22 mouse cellular contexts compared by ENCODE assay signal in the genomic region with DNA sequence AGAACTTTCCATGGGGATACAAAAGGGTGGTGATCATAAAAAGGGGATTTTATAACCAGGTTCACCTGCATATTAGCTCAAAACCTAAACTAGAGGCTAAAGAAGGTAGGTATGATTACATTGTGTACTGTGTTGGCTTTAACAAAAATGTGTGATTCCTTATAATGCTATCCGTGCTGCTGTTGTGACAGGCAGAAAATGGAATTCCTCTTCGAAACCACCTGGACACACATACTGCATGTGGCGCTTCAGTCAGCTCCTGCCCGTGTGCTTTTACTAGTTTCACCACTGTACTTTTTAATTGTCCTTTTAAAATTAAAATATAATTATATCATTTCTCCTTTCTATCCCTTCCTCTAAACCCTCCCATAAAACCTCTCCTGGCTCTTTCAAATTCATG.
DNase-seq lines count a peak whose midpoint lies in the region; ATAC-seq and TF ChIP-seq lines count a peak whose summit lies in the region.
"Had no signal": no experiment of that assay in that cellular context is flagged by ENCODE, and none has a peak within 500 bp of the region (broad histone marks: within the 10 kb centered on the region; RNA-seq: fewer than 3 reads in every experiment).

No protein-coding gene starts in this region.

- no peaks in the 10 kb centered on the region for H3K27me3 ChIP-seq in forebrain, embryonic 14.5 days (replicated peaks; ENCODE audit: control insufficient read depth, insufficient read depth, low read length)
- no peaks in the 10 kb centered on the region for H3K27me3 ChIP-seq in hindbrain, embryonic 14.5 days (ENCODE audit: control insufficient read depth, insufficient read depth, low read length)
- no peaks in the 10 kb centered on the region for H3K27me3 ChIP-seq in midbrain, embryonic 16.5 days (ENCODE audit: control insufficient read depth, insufficient read depth, low read depth, low read length)
- H3K27me3 ChIP-seq: CH12.LX; embryonic facial prominence, embryonic 12.5 days; limb, embryonic 12.5 days had no signal

- 73% methylated on average over 4 of the region's 4 CpGs for WGBS in forebrain, embryonic 14.5 days
- WGBS in hindbrain, embryonic 14.5 days, result 86% methylated on average over 4 of the region's 4 CpGs
- 81% methylated on average over 4 of the region's 4 CpGs for WGBS in midbrain, embryonic 16.5 days

- H3K4me3 ChIP-seq in layer of hippocampus, adult 2 months, result no peak overlapping the region
- H3K4me3 ChIP-seq in forebrain, embryonic 14.5 days (ENCODE audit: low read depth, low read length), result no peak overlapping the region
- no peak overlapping the region for H3K4me3 ChIP-seq in hindbrain, embryonic 14.5 days (replicated peaks; ENCODE audit: low read length)
- H3K4me3 ChIP-seq in midbrain, embryonic 16.5 days (ENCODE audit: low read depth, low read length), result no peak overlapping the region
- H3K4me3 ChIP-seq: embryonic facial prominence, embryonic 12.5 days; gastrocnemius, adult 2 months; limb, embryonic 12.5 days had no signal

- no peak overlapping the region for H3K4me2 ChIP-seq in forebrain, embryonic 14.5 days (ENCODE audit: low read length)
- 0 out of 2 replicates have a peak overlapping the region, but pooled peaks have one; percentile 3 for H3K4me2 ChIP-seq in hindbrain, embryonic 14.5 days (replicated peaks)
- no peak overlapping the region for H3K4me2 ChIP-seq in midbrain, embryonic 16.5 days (ENCODE audit: low read length)
- H3K4me2 ChIP-seq: embryonic facial prominence, embryonic 12.5 days; limb, embryonic 12.5 days; liver, embryonic 11.5 days had no signal

- peaks cover 10% of the 10 kb centered on the region for H3K4me1 ChIP-seq in forebrain, embryonic 14.5 days (ENCODE audit: control insufficient read depth, insufficient read depth, low read length)
- peaks cover 13% of the 10 kb centered on the region for H3K4me1 ChIP-seq in hindbrain, embryonic 14.5 days (replicated peaks; ENCODE audit: control insufficient read depth, insufficient read depth, low read length)
- H3K4me1 ChIP-seq in midbrain, embryonic 16.5 days (ENCODE audit: control insufficient read depth, insufficient read depth, low read length), result peaks cover 16% of the 10 kb centered on the region
- H3K4me1 ChIP-seq: embryonic facial prominence, embryonic 12.5 days; limb, embryonic 12.5 days had no signal

- DNase-seq in layer of hippocampus, adult 2 months (ENCODE audit: low spot score in 2 of 2), result no peak
- no peak for DNase-seq in layer of hippocampus, postnatal 14 days (ENCODE audit: low spot score in 2 of 2)
- DNase-seq in forebrain, embryonic 14.5 days (ENCODE audit: low spot score), result no peak
- no peak for DNase-seq in hindbrain, embryonic 14.5 days (ENCODE audit: low spot score)
- no peak for DNase-seq in lung, postnatal 14 days
- DNase-seq in gastrocnemius, adult 18-20 months (ENCODE audit: low spot score), result no peak
- DNase-seq: adrenal gland, adult 2 months; B cell, adult 2 months; cerebellum, adult 18-20 months; cerebellum, postnatal 14 days; gastrocnemius, adult 2 months; kidney, adult 18-20 months; lung, adult 18-20 months; lung, postnatal 10 days; right cerebral cortex, postnatal 14 days had no signal

- TF ChIP-seq CTCF in layer of hippocampus, adult 2 months (conservative IDR thresholded peaks at IDR 0.05), result no peak

- H3K9ac ChIP-seq in forebrain, embryonic 14.5 days (ENCODE audit: low read length), result no peak overlapping the region
- H3K9ac ChIP-seq in hindbrain, embryonic 14.5 days, result no peak overlapping the region
- H3K9ac ChIP-seq in midbrain, embryonic 16.5 days (ENCODE audit: low read depth, low read length), result no peak overlapping the region
- H3K9ac ChIP-seq: embryonic facial prominence, embryonic 12.5 days; limb, embryonic 12.5 days had no signal

- peak overlapping the region; percentile 87 for H3K27ac ChIP-seq in layer of hippocampus, adult 2 months
- H3K27ac ChIP-seq in forebrain, embryonic 14.5 days (ENCODE audit: low read depth, low read length), result no peak overlapping the region
- peak overlapping the region; percentile 61; the same call in 1 of the 2 replicates for H3K27ac ChIP-seq in hindbrain, embryonic 14.5 days
- H3K27ac ChIP-seq in midbrain, embryonic 16.5 days (ENCODE audit: low read length), result 0 out of 2 replicates have a peak overlapping the region, but pooled peaks have one; percentile 1
- H3K27ac ChIP-seq: embryonic facial prominence, embryonic 12.5 days; gastrocnemius, adult 2 months; limb, embryonic 12.5 days had no signal

- peak; percentile 58 for ATAC-seq in forebrain, embryonic 14.5 days
- ATAC-seq in hindbrain, embryonic 14.5 days (ENCODE audit: low FRiP score), result no peak; the same call in 1 of the 2 replicates
- peak; percentile 44; the same call in 1 of the 2 replicates for ATAC-seq in midbrain, embryonic 16.5 days
- ATAC-seq: inflammation-experienced regulatory T-cells, adult 6 months had no signal

- no peaks in the 10 kb centered on the region for H3K36me3 ChIP-seq in forebrain, embryonic 14.5 days (ENCODE audit: control insufficient read depth, insufficient read depth, low read length)
- H3K36me3 ChIP-seq in hindbrain, embryonic 14.5 days (replicated peaks; ENCODE audit: control insufficient read depth, insufficient read depth), result no peaks in the 10 kb centered on the region
- no peaks in the 10 kb centered on the region for H3K36me3 ChIP-seq in midbrain, embryonic 16.5 days (ENCODE audit: control insufficient read depth, insufficient read depth, low read length)
- H3K36me3 ChIP-seq: embryonic facial prominence, embryonic 12.5 days; G1E; limb, embryonic 12.5 days had no signal

- no peaks in the 10 kb centered on the region for H3K9me3 ChIP-seq in forebrain, embryonic 14.5 days (replicated peaks; ENCODE audit: control insufficient read depth, low read length)
- no peaks in the 10 kb centered on the region for H3K9me3 ChIP-seq in hindbrain, embryonic 14.5 days (ENCODE audit: control insufficient read depth, low read length)
- H3K9me3 ChIP-seq in midbrain, embryonic 16.5 days (replicated peaks; ENCODE audit: control insufficient read depth, low read length, poor library complexity, severe bottlenecking), result no peaks in the 10 kb centered on the region
- H3K9me3 ChIP-seq: embryonic facial prominence, embryonic 12.5 days; G1E; limb, embryonic 12.5 days had no signal
